Mouse (Mus musculus) embryonic facial prominence, embryonic 15.5 days (tissue): ENCODE results near the gene Ccdc163. TPM values are rescaled to one million over a fixed set of nuclear protein-coding genes. Genes with fewer than 3 reads are reported as not detected.

Experiments
- ATAC-seq: fragments of 200-750 bp; cut with Nextera tagmentation; 2 replicates; pipeline ENCODE4 v1.8.0; 2017; ENCODE audit warnings: low read depth, moderate TSS enrichment; ENCODE audit not compliant: insufficient number of reproducible peaks, low FRiP score, low TSS enrichment
- H3K27ac ChIP-seq: fragments of 300-500 bp; sonication (generic); replicated peaks from 2 replicates; pipeline ENCODE4 v1.5.1; 2015; ENCODE audit warnings: mild to moderate bottlenecking, inconsistent platforms
- H3K27me3 ChIP-seq: fragments of 300-500 bp; sonication (generic); 2 replicates; pipeline ENCODE4 v1.6.1; 2015; ENCODE audit warnings: inconsistent platforms
- H3K36me3 ChIP-seq: fragments of 300-500 bp; sonication (generic); 2 replicates; pipeline ENCODE4 v1.6.1; 2015; ENCODE audit warnings: mild to moderate bottlenecking, inconsistent platforms
- H3K4me1 ChIP-seq: fragments of 300-500 bp; sonication (generic); 2 replicates; pipeline ENCODE4 v1.6.1; 2015; ENCODE audit warnings: inconsistent platforms
- H3K4me2 ChIP-seq: fragments of 300-500 bp; sonication (generic); replicated peaks from 2 replicates; pipeline ENCODE4 v1.6.1; 2015; ENCODE audit warnings: mild to moderate bottlenecking, inconsistent platforms
- H3K4me3 ChIP-seq: fragments of 300-500 bp; sonication (generic); replicated peaks from 2 replicates; pipeline ENCODE4 v1.5.1; 2015; ENCODE audit warnings: mild to moderate bottlenecking, inconsistent platforms
- H3K9ac ChIP-seq: fragments of 300-500 bp; sonication (generic); 2 replicates; pipeline ENCODE4 v1.6.1; 2015; ENCODE audit warnings: inconsistent platforms
- H3K9me3 ChIP-seq: fragments of 300-500 bp; sonication (generic); replicated peaks from 2 replicates; pipeline ENCODE4 v1.6.1; 2016; ENCODE audit warnings: inconsistent platforms
- WGBS: fragments of 180-500 bp; shearing (Covaris S2); methylation state at CpG from one replicate; pipeline ENCODE4 v1.1.7; 2015; 5-methylcytosine and 5-hydroxymethylcytosine counted together
- polyA plus RNA-seq: library from polyadenylated mRNA; unstranded; fragments of >200 nt; fragmentation: Nextera tagmentation; extraction: Ambion mirVana; gene quantifications from 2 replicates; pipeline ENCODE4 v1.2.1, GENCODE M21; 2015

Ccdc163 gene
- polyA plus RNA-seq, 1 experiment from 2014 or later = 32.0 TPM

DNA sequence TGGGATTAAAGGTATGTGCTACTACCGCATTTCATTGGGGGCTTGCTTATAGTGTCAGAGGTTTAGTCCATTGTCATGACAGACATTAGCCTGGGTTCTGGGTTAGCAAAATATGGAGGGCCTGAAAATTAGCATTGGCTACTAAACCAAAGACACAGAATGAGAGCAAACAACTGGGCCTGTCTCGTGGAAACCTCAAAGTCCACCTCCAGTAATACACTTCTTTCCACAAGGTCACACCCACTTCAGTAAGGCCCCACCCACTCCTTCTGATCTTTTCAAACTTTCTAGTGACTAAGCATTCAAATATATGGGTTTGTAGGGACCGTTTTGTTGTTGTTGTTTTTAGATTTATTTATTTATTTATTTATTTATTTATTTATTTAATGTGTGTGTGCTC, 21.2 kb downstream of the Ccdc163 start:
- Histone ChIP-seq H3K4me2 (no peak overlapping the region), H3K36me3 (no peaks in the 10 kb centered on the region), H3K4me1 (no peaks in the 10 kb centered on the region), H3K9me3 (no peaks in the 10 kb centered on the region), H3K27ac (no peak overlapping the region), H3K9ac (no peak overlapping the region), H3K4me3 (no peak overlapping the region), H3K27me3 (no peaks in the 10 kb centered on the region)
- ATAC-seq = no peak
- 90% methylated on average over 3 of the region's 3 CpGs for WGBS

DNA sequence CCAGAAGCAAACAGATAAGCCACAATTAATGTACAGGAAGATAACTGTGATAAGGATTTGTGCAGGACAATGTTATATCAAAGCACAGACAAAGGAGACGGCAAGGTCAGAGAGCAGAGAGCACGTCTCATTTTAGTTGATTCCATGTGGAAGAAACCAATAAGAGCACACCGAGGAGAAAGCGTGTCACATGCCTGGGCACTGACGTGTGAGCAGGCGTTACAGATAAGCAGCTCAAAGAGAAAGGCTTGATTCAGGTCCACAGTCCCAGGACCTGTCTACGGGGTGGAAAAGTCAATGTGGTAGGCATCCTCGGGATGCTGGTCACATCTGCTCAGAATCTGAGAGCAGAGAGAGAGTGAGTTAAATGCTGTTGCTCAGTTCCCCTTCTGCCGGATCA, 22.8 kb downstream of the Ccdc163 start:
- Histone ChIP-seq H3K9me3 (no peaks in the 10 kb centered on the region), H3K4me3 (no peak overlapping the region), H3K36me3 (no peaks in the 10 kb centered on the region), H3K4me2 (no peak overlapping the region), H3K27ac (no peak overlapping the region), H3K4me1 (no peaks in the 10 kb centered on the region), H3K9ac (no peak overlapping the region), H3K27me3 (no peaks in the 10 kb centered on the region)
- 86% methylated on average over 9 of the region's 9 CpGs for whole genome bisulfite sequencing
- ATAC-seq = no peak

DNA sequence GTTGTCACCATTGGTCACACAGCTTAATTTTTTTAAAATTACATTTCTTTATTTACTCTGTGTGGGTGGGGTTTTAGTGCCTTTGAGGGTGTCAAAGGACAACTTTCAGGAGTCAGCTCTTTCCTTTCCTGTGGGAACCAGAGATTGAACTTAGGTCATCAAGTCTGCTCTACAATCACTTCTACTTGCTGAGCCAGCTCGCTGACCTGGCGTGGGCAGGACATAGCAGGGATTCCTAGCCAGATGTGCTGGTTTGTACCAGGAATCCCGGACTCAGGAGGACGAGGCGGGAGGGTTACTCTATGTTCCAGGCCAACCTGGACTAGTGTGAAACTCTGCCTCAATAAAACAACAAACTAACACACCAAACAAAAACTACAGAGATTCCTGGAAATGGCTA, 24.0 kb downstream of the Ccdc163 start:
- Histone ChIP-seq H3K4me3 (no peak overlapping the region), H3K9ac (no peak overlapping the region), H3K9me3 (no peaks in the 10 kb centered on the region), H3K27me3 (no peaks in the 10 kb centered on the region), H3K4me1 (no peaks in the 10 kb centered on the region), H3K27ac (no peak overlapping the region), H3K36me3 (no peaks in the 10 kb centered on the region), H3K4me2 (no peak overlapping the region)
- ATAC-seq = no peak
- WGBS = 80% methylated on average over 5 of the region's 5 CpGs

DNA sequence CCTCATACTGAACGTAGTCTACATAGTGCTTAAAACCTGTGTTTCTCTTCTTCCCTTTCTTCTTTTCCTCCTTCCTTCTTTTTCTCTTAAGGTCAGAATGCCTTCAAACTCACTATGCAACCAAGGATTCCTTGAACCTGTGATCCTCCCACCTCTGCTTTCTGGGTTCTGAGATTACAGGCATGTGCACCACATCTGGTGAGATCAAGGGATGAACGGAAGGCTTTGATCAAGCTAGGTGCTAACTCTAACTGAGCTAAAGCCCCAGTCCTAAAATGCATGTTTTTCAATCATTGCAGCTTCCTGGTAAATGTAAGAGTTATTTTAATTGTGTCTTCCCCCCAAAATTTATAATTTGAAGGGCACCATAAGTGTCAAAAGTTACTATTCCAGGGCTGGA, 26.7 kb downstream of the Ccdc163 start:
- Histone ChIP-seq H3K27me3 (no peaks in the 10 kb centered on the region), H3K4me3 (no peak overlapping the region), H3K4me2 (no peak overlapping the region), H3K4me1 (no peaks in the 10 kb centered on the region), H3K9ac (no peak overlapping the region), H3K27ac (no peak overlapping the region), H3K9me3 (no peaks in the 10 kb centered on the region), H3K36me3 (no peaks in the 10 kb centered on the region)
- no peak for ATAC-seq
- WGBS = 80% methylated on average over 2 of the region's 2 CpGs

DNA sequence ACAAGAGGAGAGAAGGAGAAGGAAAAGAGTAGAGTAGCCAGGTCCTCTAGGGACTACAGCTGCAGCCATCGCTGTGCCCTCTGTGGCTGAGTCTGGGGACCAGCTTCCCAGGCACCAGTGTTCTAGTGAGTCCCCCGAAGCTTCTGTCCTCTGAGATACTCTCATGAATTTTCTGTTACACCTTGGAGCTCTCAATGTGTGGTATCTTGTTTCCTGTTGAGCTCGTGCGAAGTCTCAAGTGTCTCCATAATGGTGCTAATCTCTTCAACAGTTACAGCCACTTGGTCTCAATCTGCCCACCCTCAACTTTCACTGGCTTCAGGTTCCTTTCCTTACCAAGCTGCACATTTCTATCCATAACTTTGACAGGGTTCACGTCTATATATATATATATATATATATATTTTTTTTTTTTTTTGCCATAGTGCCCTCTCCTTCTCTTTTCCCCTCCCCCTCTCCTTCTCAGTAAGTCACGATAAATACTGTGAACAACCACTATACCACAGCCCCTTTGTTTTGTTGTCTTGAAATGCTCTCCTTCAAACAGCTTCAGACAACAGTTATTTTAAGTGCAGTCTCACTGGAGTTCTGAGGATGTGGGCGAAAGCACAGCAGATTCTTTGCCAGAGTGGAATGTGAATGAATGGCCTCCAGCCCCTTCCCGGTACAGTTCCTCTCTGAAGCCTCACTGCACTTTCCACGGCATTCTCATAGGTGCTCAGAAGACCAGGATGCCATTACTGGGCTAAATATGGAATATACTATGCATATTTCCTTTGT, 30.9 kb downstream of the Ccdc163 start:
- Histone ChIP-seq H3K9ac (no peak overlapping the region), H3K27ac (no peak overlapping the region), H3K27me3 (no peaks in the 10 kb centered on the region), H3K4me3 (no peak overlapping the region), H3K4me1 (no peaks in the 10 kb centered on the region), H3K4me2 (no peak overlapping the region), H3K9me3 (no peaks in the 10 kb centered on the region), H3K36me3 (no peaks in the 10 kb centered on the region)
- 66% methylated on average over 9 of the region's 9 CpGs for WGBS
- no peak for ATAC-seq

DNA sequence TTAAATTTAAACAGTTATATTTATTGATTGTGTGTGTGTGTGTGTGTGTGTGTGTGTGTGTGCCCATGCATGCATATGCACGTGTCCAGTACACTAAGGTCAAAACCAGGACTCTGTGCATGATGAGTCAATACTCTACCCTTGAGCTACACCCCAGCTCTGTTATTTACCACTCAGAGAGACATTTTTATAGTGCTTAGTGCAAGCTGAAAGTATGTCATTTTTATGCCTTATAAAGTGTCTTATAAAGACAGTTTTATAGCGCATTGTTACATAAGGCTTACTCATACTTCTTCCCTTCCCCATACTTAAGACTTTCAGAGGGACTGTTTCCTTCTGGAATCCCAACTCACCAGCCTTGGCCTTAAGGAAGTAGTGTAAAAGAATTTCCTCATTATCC, 41.4 kb downstream of the Ccdc163 start:
- Histone ChIP-seq H3K36me3 (no peaks in the 10 kb centered on the region), H3K9me3 (no peaks in the 10 kb centered on the region), H3K27ac (no peak overlapping the region), H3K27me3 (no peaks in the 10 kb centered on the region), H3K9ac (no peak overlapping the region), H3K4me3 (no peak overlapping the region), H3K4me2 (no peak overlapping the region), H3K4me1 (no peaks in the 10 kb centered on the region)
- ATAC-seq = no peak
- WGBS = 84% methylated on average over 2 of the region's 2 CpGs

DNA sequence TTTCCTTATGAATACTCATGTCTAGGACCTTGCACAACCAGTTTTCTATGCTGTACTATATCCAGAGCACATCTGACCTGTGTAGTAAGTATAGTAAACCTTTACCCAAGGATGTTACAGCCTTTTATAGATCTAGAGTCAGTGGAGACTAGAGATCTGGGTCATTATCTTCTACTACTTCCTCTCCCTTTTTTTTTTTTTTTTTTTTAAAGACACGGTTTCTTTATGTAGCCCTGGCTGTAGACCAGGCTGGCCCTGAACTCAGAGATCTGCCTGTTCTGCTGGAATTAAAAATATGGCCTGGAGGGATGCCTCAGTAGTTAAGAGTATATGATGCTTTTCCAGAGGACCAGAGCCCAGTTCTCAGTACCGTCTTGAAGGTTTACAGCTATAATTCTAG, 53.6 kb downstream of the Ccdc163 start:
- no peaks in the 10 kb centered on the region for H3K27me3 ChIP-seq
- no peaks in the 10 kb centered on the region for H3K4me1 ChIP-seq
- WGBS = 78% methylated on average over 2 of the region's 2 CpGs

DNA sequence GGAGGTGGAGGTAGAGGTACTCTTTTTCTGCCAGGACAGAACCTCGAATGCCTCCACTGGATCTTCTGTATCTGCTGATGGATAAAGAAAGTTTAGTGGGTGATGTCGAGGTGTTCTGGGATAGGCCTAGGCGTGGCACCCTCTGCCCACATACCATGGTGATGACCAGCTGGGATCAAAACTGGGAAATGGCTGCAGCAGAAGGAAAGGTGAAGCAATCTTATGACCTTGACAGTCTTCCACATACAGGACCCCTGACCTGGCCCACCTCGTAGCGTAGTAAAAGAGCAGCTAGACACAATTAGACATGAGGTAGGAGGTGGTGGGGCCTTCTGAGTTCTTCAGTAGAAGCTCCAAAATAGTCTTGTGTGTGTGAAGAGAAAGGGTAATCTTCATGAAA, 55.7 kb downstream of the Ccdc163 start:
- no peaks in the 10 kb centered on the region for H3K36me3 ChIP-seq
- no peak overlapping the region for H3K9ac ChIP-seq
- H3K4me1 ChIP-seq = no peaks in the 10 kb centered on the region
- H3K9me3 ChIP-seq = no peaks in the 10 kb centered on the region
- no peaks in the 10 kb centered on the region for H3K27me3 ChIP-seq
- no peak overlapping the region for H3K4me2 ChIP-seq
- ATAC-seq = no peak
- WGBS = 87% methylated on average over 5 of the region's 5 CpGs
- no peak overlapping the region for H3K4me3 ChIP-seq
- H3K27ac ChIP-seq = no peak overlapping the region

More for the DNA sequence above, 53.6 kb downstream of the Ccdc163 start:
- H3K4me3 ChIP-seq = no peak overlapping the region
- ATAC-seq = no peak
- H3K4me2 ChIP-seq = no peak overlapping the region
- no peak overlapping the region for H3K27ac ChIP-seq
- H3K9ac ChIP-seq = no peak overlapping the region
- no peaks in the 10 kb centered on the region for H3K9me3 ChIP-seq
- H3K36me3 ChIP-seq = no peaks in the 10 kb centered on the region

DNA sequence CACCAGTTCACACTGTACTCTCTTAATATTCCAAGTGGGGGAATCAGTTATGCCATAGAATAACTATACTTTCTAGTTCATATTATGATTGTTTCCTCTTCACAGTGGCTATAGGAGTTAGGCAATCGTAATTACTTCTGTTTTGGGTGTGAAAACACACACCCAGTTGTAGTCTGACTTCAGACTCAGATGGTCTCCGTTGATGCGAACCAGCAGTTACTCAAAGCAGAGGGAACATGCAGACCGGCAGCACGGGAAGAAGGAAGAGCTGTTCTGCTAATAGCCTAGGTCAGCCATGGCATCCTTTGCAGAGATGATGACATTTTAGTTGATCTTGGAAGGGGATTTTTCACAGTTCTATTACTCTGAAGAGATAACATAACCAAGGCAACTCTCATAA, 60.2 kb downstream of the Ccdc163 start:
- no peaks in the 10 kb centered on the region for H3K27me3 ChIP-seq
- no peaks in the 10 kb centered on the region for H3K36me3 ChIP-seq
- ATAC-seq = no peak
- no peaks in the 10 kb centered on the region for H3K4me1 ChIP-seq
- no peaks in the 10 kb centered on the region for H3K9me3 ChIP-seq
- H3K4me2 ChIP-seq = no peak overlapping the region
- no peak overlapping the region for H3K27ac ChIP-seq
- no peak overlapping the region for H3K9ac ChIP-seq
- no peak overlapping the region for H3K4me3 ChIP-seq
- WGBS = 80% methylated on average over 5 of the region's 5 CpGs

DNA sequence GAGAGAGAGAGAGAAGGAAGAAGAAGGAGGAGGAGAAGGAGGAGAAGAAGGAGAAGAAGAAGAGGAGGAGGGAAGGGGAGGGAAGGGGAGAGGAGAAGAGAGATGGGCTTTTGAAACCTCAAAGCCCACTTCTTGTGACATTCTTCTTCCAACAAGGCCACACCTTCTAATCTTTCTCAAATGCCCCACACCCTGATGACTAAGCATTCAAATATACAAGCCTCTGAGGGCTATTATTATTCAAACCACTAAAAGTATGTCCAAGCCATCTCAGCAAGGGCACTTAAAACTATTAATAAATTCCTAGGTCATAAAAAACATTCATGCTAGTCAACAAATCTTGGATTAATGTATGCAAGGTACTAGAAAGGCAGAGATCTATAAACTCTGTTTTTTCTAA, 60.8 kb downstream of the Ccdc163 start:
- Histone ChIP-seq H3K4me1 (no peaks in the 10 kb centered on the region), H3K27ac (no peak overlapping the region), H3K36me3 (no peaks in the 10 kb centered on the region), H3K4me2 (no peak overlapping the region), H3K4me3 (no peak overlapping the region), H3K27me3 (no peaks in the 10 kb centered on the region), H3K9me3 (no peaks in the 10 kb centered on the region), H3K9ac (no peak overlapping the region)
- ATAC-seq = no peak

DNA sequence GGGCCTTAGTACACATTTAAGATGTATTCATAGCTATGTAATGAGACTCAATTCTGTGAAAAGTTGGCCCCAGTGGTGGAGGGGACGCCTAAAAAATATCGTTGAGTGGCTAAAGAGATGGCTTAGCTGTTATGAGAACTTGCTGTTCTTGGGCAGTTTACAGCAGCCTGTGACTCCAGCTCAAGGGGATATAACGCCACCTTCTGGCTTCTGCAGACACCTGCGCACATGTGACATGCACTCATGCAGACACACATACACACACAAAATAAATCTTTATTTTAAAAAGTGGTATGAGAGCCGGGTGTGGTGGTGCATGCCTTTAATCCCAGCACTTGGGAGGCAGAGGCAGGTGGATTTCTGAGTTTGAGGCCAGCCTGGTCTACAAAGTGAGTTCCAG, 68.1 kb downstream of the Ccdc163 start:
- Histone ChIP-seq H3K4me3 (no peak overlapping the region), H3K27me3 (no peaks in the 10 kb centered on the region), H3K4me2 (no peak overlapping the region), H3K36me3 (no peaks in the 10 kb centered on the region), H3K9me3 (no peaks in the 10 kb centered on the region), H3K27ac (no peak overlapping the region), H3K9ac (no peak overlapping the region), H3K4me1 (no peaks in the 10 kb centered on the region)
- no peak for ATAC-seq
- 89% methylated on average over 5 of the region's 5 CpGs for WGBS

DNA sequence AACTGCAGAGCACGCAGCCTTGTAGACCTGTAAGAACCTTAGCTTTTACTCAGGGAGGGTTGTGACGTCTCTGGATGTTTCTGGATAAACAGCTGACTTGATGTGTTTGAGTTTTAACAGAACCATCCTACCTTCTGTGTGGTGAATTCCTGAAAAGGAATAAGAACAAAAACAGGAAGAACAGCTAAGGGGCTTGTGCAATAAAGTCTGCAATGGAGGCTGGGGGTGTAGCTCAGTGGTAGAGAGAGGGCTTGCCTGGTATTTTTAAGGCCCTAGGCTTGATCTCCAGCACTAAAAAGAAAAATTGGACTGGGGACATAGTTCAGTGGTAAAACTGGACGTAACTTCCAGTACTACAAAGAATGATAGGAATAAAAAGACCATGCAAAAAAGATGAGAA, 68.8 kb downstream of the Ccdc163 start:
- 88% methylated on average over 3 of the region's 3 CpGs for WGBS

More for the DNA sequence above, 68.8 kb downstream of the Ccdc163 start:
- H3K4me3 ChIP-seq = no peak overlapping the region
- no peak overlapping the region for H3K9ac ChIP-seq
- H3K36me3 ChIP-seq = no peaks in the 10 kb centered on the region
- no peak overlapping the region for H3K4me2 ChIP-seq
- H3K9me3 ChIP-seq = no peaks in the 10 kb centered on the region
- H3K27me3 ChIP-seq = no peaks in the 10 kb centered on the region
- no peak overlapping the region for H3K27ac ChIP-seq
- H3K4me1 ChIP-seq = no peaks in the 10 kb centered on the region
- no peak for ATAC-seq
